Mouse (Mus musculus) layer of hippocampus, postnatal 10 days (tissue): ENCODE data around the gene Ppp1r17. TPM values are rescaled to one million over a fixed set of nuclear protein-coding genes. Genes with fewer than 3 reads are reported as not detected.

Experiments used
- total RNA-seq, 2 experiments: library from RNA; stranded (reverse); gene quantifications; 2 replicates each; pipeline ENCODE4 v1.2.3; 2021

Gene Ppp1r17
- total RNA-seq, 2 experiments from 2014 or later: 0.66 to 0.69 TPM

Other genes starting within 250 kb of the Ppp1r17 start
- gene Itprid1, start 180.6 kb upstream of the Ppp1r17 start, total RNA-seq: 1 to 10 TPM; 2.4 to 2.5 TPM